Mouse (Mus musculus) NIH3T3 (cell line): ENCODE data around the gene Smarce1.
"Not testable (repeated sequence)": the region's sequence is repeated elsewhere in the genome, so short reads cannot be mapped to it uniquely, and the experiment has no call there.

ENCODE experiments used
- DNase-seq: peaks from one replicate; pipeline ENCODE4 v3.0.0-alpha.2; 2012; ENCODE audit warnings: low read depth

Gene Smarce1

DNA sequence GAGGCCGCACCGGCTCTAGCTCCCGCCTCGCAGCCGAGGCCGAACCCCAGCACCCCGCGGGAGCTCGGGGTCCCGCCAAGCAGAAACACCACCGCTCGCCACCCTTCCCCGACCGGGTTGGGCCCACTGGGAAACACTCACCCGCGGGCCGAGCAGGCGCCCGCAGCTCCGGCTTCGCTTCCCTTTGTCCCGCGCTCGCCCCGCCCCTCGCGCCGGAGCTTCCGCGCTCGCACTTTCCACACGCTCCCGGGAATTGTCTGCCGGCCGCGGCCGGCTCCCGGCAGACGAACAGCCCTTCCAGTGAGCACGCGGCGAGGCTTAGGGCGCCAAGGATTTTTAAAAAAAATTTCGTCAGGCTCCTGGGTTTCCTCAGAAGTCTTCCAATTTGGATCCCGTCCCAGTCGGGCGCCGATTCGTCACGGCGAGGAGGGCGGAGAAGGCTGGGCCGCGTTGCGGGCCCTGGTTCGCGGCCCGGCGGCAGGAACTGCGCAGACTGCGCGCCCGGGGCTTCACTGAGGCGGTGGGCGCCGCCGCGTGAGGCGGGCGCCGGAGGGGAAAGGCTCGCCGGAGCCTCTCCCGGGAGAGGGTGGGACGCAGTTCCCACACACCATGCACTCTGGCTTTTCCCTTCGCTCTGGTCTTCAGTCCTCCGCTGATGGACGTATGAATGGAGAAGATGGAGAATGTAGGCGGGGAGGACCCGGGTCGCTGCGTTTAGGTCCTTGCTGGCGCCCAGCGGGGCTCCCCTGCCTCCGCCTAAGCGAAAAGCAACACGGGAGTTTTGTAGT, at the start of gene Smarce1:
Smarce1 (minus strand) TSS at position 757 of the 788 bp plus-strand sequence.
- DNase-seq, result peak; percentile 91

DNA sequence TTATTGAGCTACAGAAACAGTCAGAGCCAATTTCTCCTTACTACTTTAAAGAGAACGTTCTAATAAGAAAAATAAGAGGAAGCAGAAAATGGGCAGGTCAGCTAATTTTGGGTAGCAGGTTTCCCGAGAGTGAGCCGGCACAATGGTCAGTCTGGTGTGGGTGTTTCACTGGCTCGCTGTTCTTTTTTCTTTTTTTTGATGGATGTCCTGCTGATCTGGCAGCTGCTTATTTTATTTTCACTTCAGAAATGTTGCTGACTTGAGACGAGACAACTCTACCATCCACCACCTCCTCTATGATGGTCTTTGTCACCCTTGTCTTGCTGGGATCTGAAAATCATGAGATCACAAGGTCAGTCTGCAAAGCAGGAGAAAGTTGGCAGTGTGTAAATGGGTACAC, 49.2 kb upstream of the Smarce1 start:
- DNase-seq, result no peak

DNA sequence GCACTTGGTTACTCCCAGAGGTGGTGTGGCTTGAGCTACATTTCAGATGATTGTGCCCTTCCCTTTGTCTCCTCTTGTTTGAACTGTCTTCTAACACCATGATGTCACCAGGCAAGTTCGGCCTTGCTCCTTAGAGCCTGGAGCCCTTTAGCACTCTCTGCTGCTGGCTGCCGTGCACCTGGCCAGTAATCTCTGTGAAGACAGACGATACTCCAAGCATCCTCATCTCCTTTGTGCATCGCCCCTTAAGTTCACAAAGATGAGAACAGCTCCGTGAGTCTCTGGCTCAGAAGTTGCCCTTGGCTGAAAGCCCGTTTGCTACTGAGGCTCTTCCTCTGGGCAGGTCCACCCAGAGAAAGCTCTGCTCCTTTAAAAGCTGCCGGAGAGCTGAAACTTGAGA, 46.0 kb upstream of the Smarce1 start:
- DNase-seq, result peak; percentile 8

GRCm38 (mm10) chr11:99275624-99276023, 44.8 kb upstream of the Smarce1 start:
- DNase-seq, result no peak

- DNase-seq, result no peak
Measured at GRCm38 (mm10) chr11:99272721-99273120, 41.9 kb upstream of the Smarce1 start.

DNA sequence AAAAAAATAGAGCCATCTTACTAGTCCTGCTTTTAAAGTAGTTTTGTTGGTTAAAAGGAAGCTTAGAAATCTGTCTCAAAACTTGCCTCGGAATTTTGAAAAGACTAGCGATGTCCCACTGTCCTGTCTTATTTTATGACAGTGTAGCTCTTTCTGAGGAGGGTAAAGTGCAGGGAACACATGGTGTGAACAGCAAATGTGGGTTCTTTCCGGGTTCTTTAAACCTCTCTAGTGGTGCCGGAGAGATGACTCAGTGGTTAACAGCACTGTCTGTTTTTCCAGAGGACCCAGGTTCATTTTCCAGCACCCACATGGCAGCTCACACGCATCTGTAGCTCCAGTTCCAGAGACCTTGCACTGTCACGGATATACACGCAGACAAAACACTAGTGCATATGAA, 38.4 kb upstream of the Smarce1 start:
- no peak for DNase-seq

DNA sequence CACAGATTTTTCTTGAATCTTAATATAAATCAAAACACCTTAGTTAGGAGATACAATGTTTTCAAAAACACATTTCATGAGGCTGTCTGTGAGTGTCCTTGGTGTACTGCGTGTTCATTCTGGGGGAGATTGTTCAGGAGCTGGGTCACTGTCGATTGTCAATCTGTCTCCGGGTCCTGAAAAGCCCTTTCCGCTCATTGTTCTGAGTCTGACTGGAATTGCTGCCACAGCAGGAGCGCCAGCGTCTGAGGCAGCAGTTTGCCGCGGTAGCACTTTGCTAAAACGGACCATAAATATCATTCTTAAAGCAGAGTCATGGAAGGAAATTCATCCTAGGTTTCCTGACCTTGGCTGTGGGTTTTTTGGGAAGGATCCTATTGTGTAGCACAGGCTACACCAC, 35.0 kb upstream of the Smarce1 start:
- no peak for DNase-seq

DNA sequence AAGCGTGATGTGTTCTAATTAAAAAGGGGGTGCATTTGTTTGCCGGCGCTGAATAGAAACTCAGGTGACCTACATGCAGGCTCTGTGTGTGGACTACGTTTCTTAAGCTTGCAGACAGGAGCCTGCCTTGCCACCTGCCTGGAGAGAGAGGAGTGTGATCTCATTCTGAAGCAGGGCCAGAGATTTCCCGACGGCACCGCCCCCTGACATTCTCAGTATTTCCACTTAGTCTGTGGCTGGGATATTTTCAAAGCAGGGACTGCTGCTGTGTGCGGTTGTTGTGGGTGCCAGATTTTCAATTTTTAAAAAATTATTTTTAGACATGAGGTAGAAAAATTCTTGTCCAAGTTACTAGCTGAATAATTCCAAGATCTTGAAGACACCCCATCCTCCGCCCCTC, 34.4 kb upstream of the Smarce1 start:
- DNase-seq, result no peak

- no peak for DNase-seq
Measured at GRCm38 (mm10) chr11:99256213-99256612, 25.4 kb upstream of the Smarce1 start.

DNA sequence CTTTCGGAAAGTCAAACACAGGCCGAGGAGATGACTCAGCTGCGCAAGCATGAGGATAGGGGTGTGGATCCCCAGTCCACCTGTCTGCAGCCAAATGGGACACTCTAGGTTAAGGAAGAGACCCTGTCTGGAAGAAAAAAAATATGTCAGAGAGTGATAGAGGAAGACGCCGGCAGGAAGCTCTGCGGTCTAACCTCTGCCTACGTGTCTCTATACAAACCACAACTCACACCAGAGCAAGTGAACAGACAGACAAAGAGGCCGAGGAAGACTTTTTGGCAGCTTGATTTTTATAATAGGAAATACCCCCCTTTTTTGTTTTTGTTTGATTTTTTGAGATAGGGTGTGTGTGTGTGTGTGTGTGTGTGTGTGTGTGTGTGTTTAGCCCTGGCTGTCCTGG, 24.5 kb upstream of the Smarce1 start:
- DNase-seq, result no peak

GRCm38 (mm10) chr11:99253893-99254292, 23.1 kb upstream of the Smarce1 start:
- no peak for DNase-seq

DNA sequence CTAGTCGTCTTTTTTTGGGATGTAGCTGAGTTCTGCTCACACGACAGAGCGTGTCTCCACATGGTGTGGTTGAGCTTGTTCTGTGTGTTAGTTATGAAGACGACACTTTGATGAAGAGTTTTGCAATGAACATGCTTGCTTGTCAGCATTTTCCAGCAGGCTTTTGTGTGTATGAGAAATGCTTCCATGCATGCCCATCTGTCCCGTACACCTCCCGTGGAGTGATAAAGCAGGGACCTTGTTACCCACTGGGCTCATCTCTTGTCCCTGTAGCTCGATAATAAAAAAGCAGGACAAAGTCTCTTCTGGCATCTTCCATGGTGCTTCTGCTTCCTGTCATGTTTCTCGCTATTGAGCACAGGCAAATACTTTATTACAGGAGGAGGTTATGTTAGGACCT, 21.9 kb upstream of the Smarce1 start:
- no peak for DNase-seq

DNA sequence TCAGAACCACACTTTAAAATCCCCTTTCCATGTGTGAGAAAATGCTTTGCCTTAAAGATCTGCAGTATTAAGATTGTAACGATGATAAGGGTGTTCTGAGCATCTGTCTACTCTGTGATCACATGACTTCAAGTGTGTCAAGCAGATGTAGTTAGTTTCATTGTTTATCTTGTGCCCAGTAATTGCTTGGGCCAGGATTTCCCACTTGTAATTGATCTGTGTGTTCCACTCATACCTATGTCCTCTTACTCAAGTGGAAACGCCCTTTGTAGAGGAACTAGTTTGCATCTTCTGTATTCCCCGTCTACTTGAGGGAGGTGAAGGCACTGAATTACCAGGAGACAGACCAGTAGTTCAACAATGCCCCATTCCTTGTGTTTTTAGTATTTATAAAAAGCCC, 19.8 kb upstream of the Smarce1 start:
- no peak for DNase-seq

DNA sequence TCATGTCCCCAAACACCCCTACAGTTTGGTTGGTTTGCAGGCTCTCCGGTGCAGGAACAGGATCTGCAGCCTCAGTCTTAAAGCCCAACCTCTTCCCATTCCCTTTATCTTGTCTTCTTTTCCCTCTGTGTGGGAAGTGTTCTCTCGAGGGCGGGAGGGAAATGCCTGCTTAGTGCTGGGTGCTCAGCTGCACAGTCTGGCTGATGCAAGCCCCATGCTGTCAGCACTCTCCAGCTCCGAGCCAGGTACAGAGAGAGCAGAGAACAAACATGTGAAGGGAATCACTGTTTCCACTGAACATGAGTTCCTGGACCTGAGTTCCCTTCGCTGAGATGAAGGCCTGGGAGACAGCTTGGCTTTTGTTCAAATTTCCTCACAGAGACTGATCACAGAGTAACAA, 19.4 kb upstream of the Smarce1 start:
- no peak for DNase-seq

DNA sequence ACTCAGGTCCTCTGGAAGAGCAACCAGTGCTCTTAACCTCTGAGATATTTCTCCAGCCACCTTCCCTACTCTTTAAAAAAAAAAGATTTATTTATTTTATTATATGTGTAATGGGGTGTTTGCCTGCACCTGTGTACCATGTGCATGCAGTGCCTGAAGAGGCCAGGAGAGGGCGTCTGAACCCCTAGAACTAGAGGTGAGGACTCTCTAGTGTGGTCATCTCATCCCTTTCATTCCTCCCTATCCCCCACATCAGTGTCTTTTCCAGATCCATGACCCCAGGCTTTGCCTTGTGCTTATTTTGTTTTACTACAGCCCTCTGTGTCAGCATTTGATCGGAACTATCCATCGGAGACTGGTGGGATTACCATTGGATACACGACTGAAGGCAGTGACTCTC, 18.3 kb upstream of the Smarce1 start:
- no peak for DNase-seq

DNA sequence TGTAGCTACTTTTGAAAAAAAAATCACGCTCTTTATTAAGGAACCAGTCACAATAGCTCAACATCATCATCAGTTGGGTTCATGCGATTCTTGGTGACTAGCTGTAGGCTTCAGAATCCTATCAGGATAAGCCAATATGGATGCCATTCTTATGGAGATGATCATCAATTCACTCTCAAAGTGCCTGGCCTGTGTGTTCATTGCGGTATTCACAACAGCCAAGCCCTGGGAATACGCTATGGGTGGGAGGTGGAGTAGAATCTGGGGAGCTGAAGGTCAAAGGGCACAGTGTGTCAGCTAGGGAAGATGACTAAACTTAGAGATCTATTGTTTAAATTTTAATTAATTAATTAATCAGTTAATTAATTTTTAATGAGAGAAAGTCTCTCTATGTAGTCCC, 17.1 kb upstream of the Smarce1 start:
- no peak for DNase-seq

- not testable (repeated sequence) for DNase-seq
Measured at GRCm38 (mm10) chr11:99244519-99244918, 13.7 kb upstream of the Smarce1 start.

- DNase-seq, result no peak
Measured at GRCm38 (mm10) chr11:99243820-99244374, 13.1 kb upstream of the Smarce1 start, which contains the start of gene Krt222. Krt222 (minus strand) TSS chr11:99244085.

GRCm38 (mm10) chr11:99243200-99243819, 12.5 kb upstream of the Smarce1 start:
- no peak for DNase-seq

DNA sequence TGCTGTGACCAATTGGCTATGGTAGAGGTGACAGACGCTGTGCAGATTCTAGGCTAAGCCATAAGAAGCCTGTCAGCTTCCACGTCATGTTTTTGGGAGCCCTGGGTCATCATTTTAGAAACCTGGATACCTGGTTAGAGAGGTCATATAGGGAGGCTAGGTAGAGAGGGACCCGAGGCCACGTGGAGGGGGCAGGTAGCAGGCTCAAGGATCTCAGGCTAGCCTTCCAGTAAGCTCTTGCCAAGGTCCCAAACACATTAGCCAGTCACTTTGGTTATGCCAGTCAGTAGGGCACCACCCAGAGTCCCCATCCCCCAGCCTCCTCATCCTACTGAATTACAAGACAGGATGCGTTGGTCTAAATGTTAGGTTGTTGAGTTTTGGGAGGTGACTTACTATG, 11.2 kb upstream of the Smarce1 start:
- DNase-seq, result no peak

DNA sequence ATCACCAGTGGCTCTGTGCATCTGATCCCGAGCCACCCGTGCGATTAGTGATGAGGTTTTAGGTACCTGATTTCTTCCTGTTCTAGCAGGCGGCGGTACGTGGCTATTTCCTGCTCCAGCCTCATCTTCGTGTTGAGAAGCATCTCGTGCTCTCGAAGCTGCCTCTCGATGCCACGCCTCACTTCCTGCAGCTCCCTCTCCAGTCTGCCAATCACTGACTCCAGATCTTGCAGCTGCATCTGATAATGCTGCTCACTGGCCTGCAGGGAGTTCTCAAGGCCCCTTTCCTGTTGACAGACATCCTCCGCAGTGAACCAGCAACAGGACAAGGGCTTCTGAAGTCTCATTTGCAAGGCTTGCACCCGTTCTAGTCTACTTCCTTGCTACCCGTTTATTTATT, 7.7 kb upstream of the Smarce1 start:
- peak; percentile 5 for DNase-seq

DNA sequence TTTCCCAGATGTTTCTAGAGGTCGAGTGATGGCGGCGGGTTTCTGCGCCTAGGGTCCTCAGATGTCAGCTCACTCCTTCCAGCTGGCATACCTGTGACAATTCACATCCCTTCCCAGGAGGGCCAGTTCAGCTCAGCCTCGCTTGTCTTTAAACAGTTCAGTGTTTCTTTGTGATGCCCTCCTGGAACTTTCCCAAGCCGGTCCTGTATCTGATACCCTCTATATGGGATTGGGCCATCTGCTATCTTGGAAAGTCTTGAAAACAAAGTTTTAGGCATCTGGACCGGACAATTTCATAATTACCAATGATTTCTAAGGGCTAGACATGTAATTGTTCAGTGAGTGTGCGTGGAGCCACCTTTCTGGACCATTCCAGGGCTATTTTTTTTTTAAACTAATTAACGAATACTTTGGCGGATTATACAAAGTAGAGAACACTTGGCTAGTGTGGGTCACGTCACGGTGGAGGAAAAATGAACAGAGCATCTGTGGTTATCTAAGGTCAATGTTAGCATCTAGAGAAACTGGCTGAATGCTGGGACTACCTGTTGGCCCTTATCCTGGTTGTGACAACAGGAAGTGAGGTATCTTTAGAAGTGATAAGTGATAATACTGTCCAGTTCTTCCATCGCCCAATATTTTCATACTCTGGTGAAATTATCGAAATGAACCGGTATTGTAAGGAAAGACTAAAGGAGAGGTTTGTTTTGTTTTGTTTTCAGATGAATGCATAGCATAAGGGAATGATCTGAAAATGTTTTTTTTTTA, 416 bp upstream of the Smarce1 start:
- no peak for DNase-seq
